Mouse (Mus musculus) layer of hippocampus, postnatal 25 days (tissue): Measurements from ENCODE around the gene Ctdsp2. TPM values are rescaled to one million over a fixed set of nuclear protein-coding genes. Genes with fewer than 3 reads are reported as not detected.

Experiments
- DNase-seq, 2 experiments: peaks; one replicate each; pipeline ENCODE4 v3.0.0; 2022; ENCODE audit warnings: mixed read lengths in 2 of 2, low spot score in 1 of 2; ENCODE audit errors: extremely low spot score in 1 of 2
- total RNA-seq, 2 experiments: library from RNA; stranded (reverse); gene quantifications; 2 replicates each; pipeline ENCODE4 v1.2.3; 2021

The Ctdsp2 gene
- total RNA-seq = 100 to 1,000 TPM in 1 of 2 experiments, 10 to 100 TPM in 1; 98.6 to 118 TPM

- DNase-seq = peak; percentile 98
Observed at GRCm38 (mm10) chr10:126978277-126978994, at the start of gene Ctdsp2. Ctdsp2 (plus strand) TSS chr10:126978717.

GRCm38 (mm10) chr10:126928819-126929206 lies 49.7 kb upstream of the Ctdsp2 start:
- DNase-seq = no peak

GRCm38 (mm10) chr10:126929543-126929942 lies 49.0 kb upstream of the Ctdsp2 start:
- DNase-seq = no peak

- no peak for DNase-seq
Observed at GRCm38 (mm10) chr10:126930270-126931121, 48.0 kb upstream of the Ctdsp2 start.

GRCm38 (mm10) chr10:126931123-126931759 lies 47.3 kb upstream of the Ctdsp2 start:
- DNase-seq = no peak

GRCm38 (mm10) chr10:126931760-126932139 lies 46.8 kb upstream of the Ctdsp2 start:
- no peak for DNase-seq

GRCm38 (mm10) chr10:126934561-126934960 lies 44.0 kb upstream of the Ctdsp2 start:
- no peak for DNase-seq

- DNase-seq = no peak
Observed at GRCm38 (mm10) chr10:126935121-126935520, 43.4 kb upstream of the Ctdsp2 start.

- no peak for DNase-seq
Observed at GRCm38 (mm10) chr10:126935556-126936381, 42.7 kb upstream of the Ctdsp2 start.

- no peak for DNase-seq
Observed at GRCm38 (mm10) chr10:126940949-126941348, 37.6 kb upstream of the Ctdsp2 start.

GRCm38 (mm10) chr10:126945531-126945930 lies 33.0 kb upstream of the Ctdsp2 start:
- no peak for DNase-seq

- no peak for DNase-seq
Observed at GRCm38 (mm10) chr10:126949824-126950223, 28.7 kb upstream of the Ctdsp2 start.

GRCm38 (mm10) chr10:126950572-126950971 lies 27.9 kb upstream of the Ctdsp2 start:
- no peak for DNase-seq

- DNase-seq = no peak
Observed at GRCm38 (mm10) chr10:126952375-126952774, 26.1 kb upstream of the Ctdsp2 start.

- DNase-seq = no peak
Observed at GRCm38 (mm10) chr10:126953029-126953471, 25.5 kb upstream of the Ctdsp2 start.

- no peak for DNase-seq
Observed at GRCm38 (mm10) chr10:126956692-126957358, 21.7 kb upstream of the Ctdsp2 start.

- DNase-seq = peak; percentile 52 to 61
Observed at GRCm38 (mm10) chr10:126957359-126958107, 21.0 kb upstream of the Ctdsp2 start.

GRCm38 (mm10) chr10:126960496-126960895 lies 18.0 kb upstream of the Ctdsp2 start:
- no peak for DNase-seq

- DNase-seq = peak in 1 of 2 experiments; percentile 51
Observed at GRCm38 (mm10) chr10:126961757-126962156, 16.8 kb upstream of the Ctdsp2 start.
